Mouse (Mus musculus): ENCODE measurements around the gene Nras.

DNA sequence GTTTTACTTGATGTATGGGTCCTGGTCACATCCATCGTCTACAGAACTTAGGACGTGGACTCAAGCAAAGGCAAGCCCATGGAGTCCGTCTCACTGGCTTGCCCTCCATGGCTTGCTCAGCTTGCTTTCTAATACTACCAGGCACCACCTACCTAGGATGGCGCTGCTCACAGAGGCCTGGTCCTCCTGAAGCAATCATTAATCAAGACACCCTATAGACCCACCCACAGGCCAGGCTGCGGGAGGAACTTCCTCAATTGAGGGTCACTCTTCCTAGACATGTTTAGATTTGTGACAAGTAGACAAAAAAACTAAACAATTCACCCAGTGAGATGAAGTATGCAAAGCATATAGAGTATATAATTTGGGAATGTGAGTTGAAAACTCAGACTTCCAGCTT, 54.1 kb downstream of the Nras start:
- no peak for TF ChIP-seq CTCF (IDR thresholded peaks at IDR 0.05; ENCODE audit: low read depth, low read length)
- no peak for TF ChIP-seq POLR2A (IDR thresholded peaks at IDR 0.05; ENCODE audit: extremely low read depth, insufficient read depth, low read length)

Data from liver, adult 2 months (tissue).